Mouse (Mus musculus): ENCODE measurements at regions not wholly inside any gene's neighbourhood (a gene's known extent, or its start where the extent isn't known, plus 50 kb on each side); places are given as distances from the start of the nearest gene placed in this dataset.

- no peak for DNase-seq
These were observed 97.9 kb upstream of the Rbfox1 start for GRCm38 (mm10) chr16:5787206-5787605.

DNA sequence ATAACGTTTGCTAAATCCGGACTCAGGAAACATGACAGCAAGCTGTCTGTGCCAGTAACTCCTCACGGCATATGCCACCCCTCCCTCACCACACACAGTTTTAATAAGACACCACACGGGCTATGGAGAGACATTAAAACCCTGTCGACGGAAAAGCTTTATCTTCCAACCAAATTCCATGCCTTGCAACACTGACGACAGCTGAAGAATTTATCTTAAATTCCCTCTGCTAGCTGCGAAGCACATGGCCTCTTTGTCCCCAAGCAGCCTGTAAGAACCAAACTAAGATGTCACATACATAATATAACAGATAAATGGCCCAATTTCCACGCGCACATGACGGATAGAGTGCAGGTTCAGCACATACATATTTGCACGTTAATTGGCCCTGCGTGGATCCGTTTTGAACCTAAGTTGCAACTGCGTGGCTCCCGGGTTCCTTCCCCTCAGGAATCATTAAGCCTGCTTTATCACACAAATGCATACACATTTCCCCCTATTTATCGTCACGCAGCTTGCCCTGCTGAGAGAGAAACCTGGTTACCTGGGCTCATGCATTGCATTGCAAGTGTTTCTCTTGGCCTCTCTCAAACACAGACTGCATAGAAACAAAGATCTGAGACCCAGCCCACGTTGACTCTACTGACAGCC, 118.3 kb upstream of the Rbfox1 start:
- no peak overlapping the region for H3K4me3 ChIP-seq (replicated peaks; ENCODE audit: low read depth, low read length)
- no peaks in the 10 kb centered on the region for H3K9me3 ChIP-seq (ENCODE audit: control insufficient read depth, low read length)
- 38% methylated on average over 19 of the region's 19 CpGs for WGBS
- H3K27ac ChIP-seq (replicated peaks; ENCODE audit: low read depth, low read length) = peak overlapping the region; percentile 77
- H3K9ac ChIP-seq (replicated peaks; ENCODE audit: low read length) = no peak overlapping the region
- H3K27me3 ChIP-seq (ENCODE audit: control insufficient read depth, insufficient read depth, low read length) = no peaks in the 10 kb centered on the region
- no peaks in the 10 kb centered on the region for H3K36me3 ChIP-seq (ENCODE audit: control insufficient read depth, insufficient read depth, low read length)
- ATAC-seq (ENCODE audit: low FRiP score, low TSS enrichment) (peak; percentile 34; the same call in 1 of the 2 replicates), DNase-seq (peak; percentile 76)
- H3K4me2 ChIP-seq (ENCODE audit: low read length) = no peak overlapping the region
- no peaks in the 10 kb centered on the region; the same call in 1 of the 2 replicates for H3K4me1 ChIP-seq (ENCODE audit: control insufficient read depth, insufficient read depth, low read length)

More at GRCm38 (mm10) chr16:5787206-5787605, 97.9 kb upstream of the Rbfox1 start:
- no peak overlapping the region for H3K4me2 ChIP-seq (ENCODE audit: low read length)
- H3K4me3 ChIP-seq (replicated peaks; ENCODE audit: low read depth, low read length) = no peak overlapping the region
- no peak for ATAC-seq (ENCODE audit: low FRiP score, low TSS enrichment)
- H3K36me3 ChIP-seq (ENCODE audit: control insufficient read depth, insufficient read depth, low read length) = no peaks in the 10 kb centered on the region
- H3K9ac ChIP-seq (replicated peaks; ENCODE audit: low read length) = no peak overlapping the region
- no peaks in the 10 kb centered on the region for H3K9me3 ChIP-seq (ENCODE audit: control insufficient read depth, low read length)
- no peak overlapping the region for H3K27ac ChIP-seq (replicated peaks; ENCODE audit: low read depth, low read length)
- H3K27me3 ChIP-seq (ENCODE audit: control insufficient read depth, insufficient read depth, low read length) = no peaks in the 10 kb centered on the region
- H3K4me1 ChIP-seq (ENCODE audit: control insufficient read depth, insufficient read depth, low read length) = no peaks in the 10 kb centered on the region

GRCm38 (mm10) chr16:5765143-5765542, 120.0 kb upstream of the Rbfox1 start:
- Histone ChIP-seq H3K4me1 (ENCODE audit: control insufficient read depth, insufficient read depth, low read length) (no peaks in the 10 kb centered on the region; the same call in 1 of the 2 replicates), H3K9me3 (ENCODE audit: control insufficient read depth, low read length) (no peaks in the 10 kb centered on the region), H3K9ac (replicated peaks; ENCODE audit: low read length) (no peak overlapping the region), H3K4me3 (replicated peaks; ENCODE audit: low read depth, low read length) (no peak overlapping the region), H3K36me3 (ENCODE audit: control insufficient read depth, insufficient read depth, low read length) (no peaks in the 10 kb centered on the region), H3K4me2 (ENCODE audit: low read length) (no peak overlapping the region), H3K27me3 (ENCODE audit: control insufficient read depth, insufficient read depth, low read length) (no peaks in the 10 kb centered on the region), H3K27ac (replicated peaks; ENCODE audit: low read depth, low read length) (no peak overlapping the region)
- 40% methylated on average over 4 of the region's 4 CpGs for WGBS
- DNase-seq = peak; percentile 60
- no peak for ATAC-seq (ENCODE audit: low FRiP score, low TSS enrichment)

GRCm38 (mm10) chr16:5760821-5761220, 124.3 kb upstream of the Rbfox1 start:
- DNase-seq (no peak), ATAC-seq (ENCODE audit: low FRiP score, low TSS enrichment) (no peak)
- Histone ChIP-seq H3K4me1 (ENCODE audit: control insufficient read depth, insufficient read depth, low read length) (no peaks in the 10 kb centered on the region), H3K9me3 (ENCODE audit: control insufficient read depth, low read length) (no peaks in the 10 kb centered on the region), H3K4me2 (ENCODE audit: low read length) (no peak overlapping the region), H3K9ac (replicated peaks; ENCODE audit: low read length) (no peak overlapping the region), H3K27me3 (ENCODE audit: control insufficient read depth, insufficient read depth, low read length) (no peaks in the 10 kb centered on the region), H3K27ac (replicated peaks; ENCODE audit: low read depth, low read length) (no peak overlapping the region), H3K4me3 (replicated peaks; ENCODE audit: low read depth, low read length) (no peak overlapping the region), H3K36me3 (ENCODE audit: control insufficient read depth, insufficient read depth, low read length) (no peaks in the 10 kb centered on the region)
- WGBS = 88% methylated on average over 4 of the region's 4 CpGs

GRCm38 (mm10) chr16:5759021-5759420, 126.1 kb upstream of the Rbfox1 start:
- Histone ChIP-seq H3K4me2 (ENCODE audit: low read length) (no peak overlapping the region), H3K36me3 (ENCODE audit: control insufficient read depth, insufficient read depth, low read length) (no peaks in the 10 kb centered on the region), H3K9ac (replicated peaks; ENCODE audit: low read length) (no peak overlapping the region), H3K9me3 (ENCODE audit: control insufficient read depth, low read length) (no peaks in the 10 kb centered on the region), H3K27ac (replicated peaks; ENCODE audit: low read depth, low read length) (no peak overlapping the region), H3K27me3 (ENCODE audit: control insufficient read depth, insufficient read depth, low read length) (no peaks in the 10 kb centered on the region), H3K4me1 (ENCODE audit: control insufficient read depth, insufficient read depth, low read length) (no peaks in the 10 kb centered on the region), H3K4me3 (replicated peaks; ENCODE audit: low read depth, low read length) (no peak overlapping the region)
- DNase-seq = no peak
- 73% methylated on average over 2 of the region's 2 CpGs for WGBS
- no peak for ATAC-seq (ENCODE audit: low FRiP score, low TSS enrichment)

- Histone ChIP-seq H3K36me3 (ENCODE audit: control insufficient read depth, insufficient read depth, low read length) (no peaks in the 10 kb centered on the region), H3K9ac (replicated peaks; ENCODE audit: low read length) (no peak overlapping the region), H3K4me2 (ENCODE audit: low read length) (no peak overlapping the region), H3K27ac (replicated peaks; ENCODE audit: low read depth, low read length) (no peak overlapping the region), H3K4me3 (replicated peaks; ENCODE audit: low read depth, low read length) (no peak overlapping the region), H3K4me1 (ENCODE audit: control insufficient read depth, insufficient read depth, low read length) (no peaks in the 10 kb centered on the region), H3K27me3 (ENCODE audit: control insufficient read depth, insufficient read depth, low read length) (no peaks in the 10 kb centered on the region), H3K9me3 (ENCODE audit: control insufficient read depth, low read length) (no peaks in the 10 kb centered on the region)
- WGBS = 60% methylated on average over 4 of the region's 4 CpGs
- ATAC-seq (ENCODE audit: low FRiP score, low TSS enrichment) (no peak), DNase-seq (no peak)
These were observed 142.2 kb upstream of the Rbfox1 start for GRCm38 (mm10) chr16:5742716-5743507.

GRCm38 (mm10) chr16:5740776-5741175, 144.4 kb upstream of the Rbfox1 start:
- H3K4me3 ChIP-seq (replicated peaks; ENCODE audit: low read depth, low read length) = no peak overlapping the region
- H3K27me3 ChIP-seq (ENCODE audit: control insufficient read depth, insufficient read depth, low read length) = no peaks in the 10 kb centered on the region
- H3K9me3 ChIP-seq (ENCODE audit: control insufficient read depth, low read length) = no peaks in the 10 kb centered on the region
- ATAC-seq (ENCODE audit: low FRiP score, low TSS enrichment) (no peak), DNase-seq (no peak)
- WGBS = 80% methylated on average over 7 of the region's 7 CpGs
- H3K4me1 ChIP-seq (ENCODE audit: control insufficient read depth, insufficient read depth, low read length) = no peaks in the 10 kb centered on the region
- H3K27ac ChIP-seq (replicated peaks; ENCODE audit: low read depth, low read length) = no peak overlapping the region
- H3K9ac ChIP-seq (replicated peaks; ENCODE audit: low read length) = no peak overlapping the region
- no peaks in the 10 kb centered on the region for H3K36me3 ChIP-seq (ENCODE audit: control insufficient read depth, insufficient read depth, low read length)
- no peak overlapping the region for H3K4me2 ChIP-seq (ENCODE audit: low read length)

DNA sequence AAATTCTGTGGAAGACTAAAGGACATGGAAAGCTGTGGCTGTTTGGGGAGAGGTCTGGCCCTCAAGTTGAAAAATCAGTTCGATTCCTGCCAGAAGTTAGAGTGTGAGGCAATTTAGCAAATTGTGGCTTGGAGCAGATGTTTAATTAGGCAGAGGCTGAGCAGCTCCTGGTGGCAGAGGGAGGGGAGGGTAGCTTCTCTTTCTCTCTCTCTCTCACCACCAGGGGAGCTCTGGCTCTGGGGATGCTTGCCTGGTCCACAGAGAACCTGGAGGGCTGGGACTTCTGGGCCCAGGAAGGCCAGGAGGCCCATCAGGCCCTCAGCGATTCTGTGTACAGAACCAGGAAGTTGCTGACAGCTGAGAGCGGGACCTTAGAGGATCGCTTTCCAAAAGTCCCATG, 151.5 kb upstream of the Rbfox1 start:
- Histone ChIP-seq H3K27ac (replicated peaks; ENCODE audit: low read depth, low read length) (no peak overlapping the region), H3K9me3 (ENCODE audit: control insufficient read depth, low read length) (no peaks in the 10 kb centered on the region), H3K4me1 (ENCODE audit: control insufficient read depth, insufficient read depth, low read length) (no peaks in the 10 kb centered on the region), H3K36me3 (ENCODE audit: control insufficient read depth, insufficient read depth, low read length) (no peaks in the 10 kb centered on the region), H3K9ac (replicated peaks; ENCODE audit: low read length) (no peak overlapping the region), H3K4me2 (ENCODE audit: low read length) (no peak overlapping the region), H3K4me3 (replicated peaks; ENCODE audit: low read depth, low read length) (no peak overlapping the region), H3K27me3 (ENCODE audit: control insufficient read depth, insufficient read depth, low read length) (no peaks in the 10 kb centered on the region)
- ATAC-seq (ENCODE audit: low FRiP score, low TSS enrichment) (no peak), DNase-seq (no peak)
- WGBS = 82% methylated on average over 4 of the region's 4 CpGs

- no peak for ATAC-seq (ENCODE audit: low FRiP score, low TSS enrichment)
- H3K9me3 ChIP-seq (ENCODE audit: control insufficient read depth, low read length) = no peaks in the 10 kb centered on the region
- no peaks in the 10 kb centered on the region for H3K27me3 ChIP-seq (ENCODE audit: control insufficient read depth, insufficient read depth, low read length)
- no peak overlapping the region for H3K4me3 ChIP-seq (replicated peaks; ENCODE audit: low read depth, low read length)
- H3K9ac ChIP-seq (replicated peaks; ENCODE audit: low read length) = no peak overlapping the region
- no peaks in the 10 kb centered on the region for H3K4me1 ChIP-seq (ENCODE audit: control insufficient read depth, insufficient read depth, low read length)
- DNase-seq = no peak
- H3K4me2 ChIP-seq (ENCODE audit: low read length) = no peak overlapping the region
- H3K36me3 ChIP-seq (ENCODE audit: control insufficient read depth, insufficient read depth, low read length) = no peaks in the 10 kb centered on the region
- no peak overlapping the region for H3K27ac ChIP-seq (replicated peaks; ENCODE audit: low read depth, low read length)
These were observed 162.6 kb upstream of the Rbfox1 start for GRCm38 (mm10) chr16:5722506-5722905.
